Mouse (Mus musculus) heart, postnatal 0 days (tissue): ENCODE data around the gene Abi1. TPM values are rescaled to one million over a fixed set of nuclear protein-coding genes. Genes with fewer than 3 reads are reported as not detected.

Source experiments
- ATAC-seq: fragments of 200-750 bp; cut with Nextera tagmentation; 2 replicates; pipeline ENCODE4 v1.8.0; 2017; ENCODE audit warnings: low read depth, moderate number of reproducible peaks, moderate library complexity; ENCODE audit not compliant: insufficient read depth
- DNase-seq: peaks from one replicate; pipeline ENCODE4 v3.0.0-alpha.2; 2016; ENCODE audit warnings: low spot score
- H3K27ac ChIP-seq: fragments of 300-500 bp; sonication (generic); 2 replicates; pipeline ENCODE4 v1.5.1; 2014; ENCODE audit warnings: low read depth, mild to moderate bottlenecking
- H3K27me3 ChIP-seq: fragments of 300-500 bp; sonication (generic); 2 replicates; pipeline ENCODE4 v1.6.1; 2014; ENCODE audit warnings: low read length, mixed read lengths; ENCODE audit not compliant: control insufficient read depth, insufficient read depth
- H3K36me3 ChIP-seq: fragments of 300-500 bp; sonication (generic); replicated peaks from 2 replicates; pipeline ENCODE4 v1.6.1; 2014; ENCODE audit warnings: low read length, mixed read lengths; ENCODE audit not compliant: control insufficient read depth, insufficient read depth
- H3K4me1 ChIP-seq: fragments of 300-500 bp; sonication (generic); 2 replicates; pipeline ENCODE4 v1.6.1; 2014; ENCODE audit warnings: antibody characterized with exemption; ENCODE audit not compliant: control insufficient read depth, insufficient read depth
- H3K4me2 ChIP-seq: fragments of 300-500 bp; sonication (generic); 2 replicates; pipeline ENCODE4 v1.6.1; 2014; ENCODE audit warnings: low read depth, mild to moderate bottlenecking, low read length, moderate library complexity
- H3K4me3 ChIP-seq: fragments of 300-500 bp; sonication (generic); 2 replicates; pipeline ENCODE4 v1.5.1; 2014; ENCODE audit warnings: low read depth, low read length
- H3K9ac ChIP-seq: fragments of 300-500 bp; sonication (generic); replicated peaks from 2 replicates; pipeline ENCODE4 v1.6.1; 2014; ENCODE audit warnings: low read depth, low read length, mixed read lengths
- H3K9me3 ChIP-seq: fragments of 300-500 bp; sonication (generic); replicated peaks from 2 replicates; pipeline ENCODE4 v1.6.1; 2016; ENCODE audit warnings: low read length; ENCODE audit not compliant: control insufficient read depth
- CTCF ChIP-seq: IDR thresholded peaks from 2 replicates; pipeline ENCODE4 v1.5.1; 2016; ENCODE audit warnings: antibody characterized with exemption, control low read depth, low read depth
- EP300 ChIP-seq: IDR thresholded peaks from 2 replicates; pipeline ENCODE4 v1.6.1; 2016; ENCODE audit warnings: antibody characterized with exemption, low read depth
- WGBS: fragments of 180-500 bp; shearing (Covaris S2); extraction: QIAGEN DNeasy Blood & Tissue Kit; methylation state at CpG from one replicate; pipeline ENCODE4 v1.1.7; 2014; 5-methylcytosine and 5-hydroxymethylcytosine counted together
- polyA plus RNA-seq: library from polyadenylated mRNA; unstranded; fragments of >200 nt; fragmentation: Nextera tagmentation; extraction: Ambion mirVana; gene quantifications from 2 replicates; pipeline ENCODE4 v1.2.1, GENCODE M21; 2015
- total RNA-seq: library from RNA; depleted of rRNA; stranded (reverse); fragments of >200 nt; gene quantifications from 2 replicates; pipeline ENCODE4 v1.2.3, GENCODE M21; 2014; ENCODE audit warnings: low replicate concordance

The Abi1 gene
- total and polyA plus RNA-seq, 2 experiments from 2014 or later = 19.2 to 52.7 TPM

DNA sequence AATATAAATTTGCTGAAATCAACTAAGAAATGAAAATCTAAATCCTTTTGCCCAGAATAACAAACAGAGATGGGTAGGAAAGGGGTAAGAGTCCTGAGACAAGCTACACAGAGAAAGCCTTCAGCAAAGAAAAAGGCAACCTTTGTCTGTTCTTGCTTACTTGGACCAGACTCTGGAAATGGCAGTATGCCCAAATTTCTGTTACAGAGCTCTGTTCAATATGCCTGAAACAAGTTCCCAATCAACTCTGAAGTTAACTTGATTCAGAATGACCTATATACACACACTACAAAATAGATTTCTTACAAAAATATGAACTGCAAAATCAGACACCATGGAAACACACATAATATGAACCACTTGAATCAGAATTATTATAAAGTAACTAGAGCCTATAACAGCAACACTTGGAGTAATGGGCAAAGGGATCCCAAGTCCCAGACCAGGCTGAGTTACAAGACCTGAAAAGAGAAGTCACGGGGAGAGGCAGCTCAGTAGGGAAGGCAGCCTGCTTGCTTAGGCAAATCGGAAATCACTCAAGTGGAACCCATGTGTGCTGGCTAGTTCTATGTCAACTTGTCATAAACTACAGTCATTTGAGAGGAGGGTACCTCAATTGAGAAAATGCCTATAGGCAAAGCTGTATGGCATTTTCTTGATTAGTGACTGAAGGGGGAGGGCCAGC is 53.9 kb downstream of the Abi1 start:
- ATAC-seq (no peak), DNase-seq (no peak)
- Histone ChIP-seq H3K4me1 (peaks cover 6% of the 10 kb centered on the region; the same call in 1 of the 2 replicates), H3K9ac (no peak overlapping the region), H3K4me3 (no peak overlapping the region), H3K27me3 (no peaks in the 10 kb centered on the region), H3K27ac (no peak overlapping the region; the same call in 1 of the 2 replicates), H3K9me3 (no peaks in the 10 kb centered on the region), H3K4me2 (no peak overlapping the region), H3K36me3 (no peaks in the 10 kb centered on the region)
- no peak for TF ChIP-seq EP300
- no peak for TF ChIP-seq CTCF
- WGBS = 87% methylated on average over 2 of the region's 2 CpGs

DNA sequence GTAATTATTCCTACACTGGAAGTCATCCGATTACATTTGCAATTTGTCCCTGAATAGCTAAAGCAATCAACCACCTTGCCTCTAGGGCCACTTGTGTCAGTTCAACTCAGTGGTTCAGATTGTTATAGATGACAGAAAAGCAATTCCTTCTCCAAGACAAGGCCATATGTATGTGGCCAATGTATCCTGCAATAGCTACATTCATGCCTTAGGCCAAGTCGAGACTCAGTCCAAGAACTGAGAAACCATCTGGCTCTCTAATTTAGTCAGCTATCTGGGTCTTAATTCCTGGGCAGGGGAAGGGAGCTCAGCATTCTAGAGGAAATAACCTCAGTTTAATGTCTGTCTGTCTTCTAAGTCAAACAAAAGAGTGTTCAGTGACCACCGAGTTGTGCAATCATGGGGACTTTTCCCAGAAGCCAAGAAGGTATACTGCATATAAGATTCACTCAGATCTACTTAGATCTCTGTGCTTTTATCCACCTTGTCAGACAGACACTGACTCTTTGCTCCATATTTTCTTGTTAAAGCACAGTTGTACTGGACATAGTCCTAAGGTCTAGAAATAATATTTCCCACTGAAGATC is 62.6 kb downstream of the Abi1 start:
- TF ChIP-seq CTCF = no peak
- no peak for TF ChIP-seq EP300
- no peaks in the 10 kb centered on the region for H3K4me1 ChIP-seq
- no peak overlapping the region for H3K27ac ChIP-seq
- ATAC-seq (no peak), DNase-seq (no peak)
- H3K4me3 ChIP-seq = no peak overlapping the region
- no peaks in the 10 kb centered on the region for H3K36me3 ChIP-seq
- no peak overlapping the region for H3K9ac ChIP-seq
- 72% methylated on average over 3 of the region's 3 CpGs for WGBS
- H3K4me2 ChIP-seq = no peak overlapping the region
- H3K9me3 ChIP-seq = no peaks in the 10 kb centered on the region
- H3K27me3 ChIP-seq = no peaks in the 10 kb centered on the region

DNA sequence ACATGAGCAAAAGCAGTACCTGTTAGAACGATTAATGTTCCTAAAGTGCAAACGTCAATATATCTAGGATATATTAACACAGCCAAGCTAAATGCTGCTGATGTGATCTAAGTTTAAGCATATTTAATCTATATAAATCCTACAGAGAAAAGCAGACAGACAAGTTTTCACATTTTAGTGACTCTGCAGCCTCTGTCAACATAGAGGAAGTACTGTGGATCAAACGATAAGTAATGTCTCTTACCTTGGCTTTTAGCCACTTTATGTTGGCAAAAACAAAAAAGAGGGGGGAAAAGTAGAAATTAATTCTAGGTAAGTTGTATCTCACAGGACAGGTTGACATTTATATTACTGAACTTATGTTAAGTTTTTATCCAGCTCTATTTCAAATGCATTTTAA is 77.1 kb downstream of the Abi1 start:
- ATAC-seq (no peak), DNase-seq (no peak)
- Histone ChIP-seq H3K9me3 (no peaks in the 10 kb centered on the region), H3K4me2 (no peak overlapping the region), H3K27ac (no peak overlapping the region), H3K4me3 (no peak overlapping the region), H3K27me3 (no peaks in the 10 kb centered on the region), H3K4me1 (no peaks in the 10 kb centered on the region), H3K9ac (no peak overlapping the region), H3K36me3 (peaks cover 10% of the 10 kb centered on the region)
- no peak for TF ChIP-seq EP300
- TF ChIP-seq CTCF = no peak
- WGBS = 79% methylated on average over 3 of the region's 3 CpGs

DNA sequence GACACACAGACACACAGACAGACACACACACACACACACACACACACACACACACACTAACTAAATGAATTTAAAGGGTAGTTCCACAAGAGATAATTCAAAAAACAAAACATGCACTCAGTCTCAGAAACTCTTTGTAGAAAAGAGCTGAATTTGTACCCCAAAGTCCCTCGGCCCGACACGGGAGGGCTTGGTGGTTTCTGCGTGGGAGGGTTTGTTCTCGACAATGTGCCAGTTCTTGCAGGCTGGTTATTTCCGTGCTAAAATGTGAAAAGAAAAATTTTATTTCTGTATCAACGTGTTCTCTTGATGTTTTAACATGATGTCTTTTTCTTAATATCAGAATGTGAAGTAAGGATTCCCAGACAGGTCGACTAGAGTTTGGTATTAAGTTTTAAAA is 77.8 kb downstream of the Abi1 start:
- ATAC-seq (no peak), DNase-seq (no peak)
- H3K9me3 ChIP-seq = no peaks in the 10 kb centered on the region
- no peaks in the 10 kb centered on the region for H3K4me1 ChIP-seq
- WGBS = 92% methylated on average over 8 of the region's 8 CpGs
- no peak overlapping the region for H3K9ac ChIP-seq
- no peak overlapping the region for H3K4me3 ChIP-seq
- no peak for TF ChIP-seq CTCF
- no peak for TF ChIP-seq EP300
- H3K27me3 ChIP-seq = no peaks in the 10 kb centered on the region
- H3K27ac ChIP-seq = no peak overlapping the region
- peaks cover 10% of the 10 kb centered on the region for H3K36me3 ChIP-seq
- no peak overlapping the region for H3K4me2 ChIP-seq

DNA sequence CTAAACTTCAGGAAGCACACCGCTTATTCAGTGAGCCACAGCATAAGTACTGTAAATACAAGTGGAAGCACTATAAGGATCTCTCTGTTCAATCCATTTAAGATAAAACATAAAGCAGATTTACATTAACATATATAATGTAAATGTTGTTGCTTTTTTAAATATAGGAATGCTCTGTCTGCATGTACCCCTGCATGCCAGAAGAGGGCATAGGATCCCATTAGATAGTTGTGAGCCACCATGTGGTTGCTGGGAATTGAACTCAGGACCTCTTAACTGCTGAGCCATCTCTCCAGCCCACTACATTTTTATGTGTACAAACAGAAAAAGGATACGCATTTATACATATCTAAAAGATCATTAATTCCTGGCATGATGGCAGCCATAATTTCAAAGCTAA is 78.4 kb downstream of the Abi1 start:
- ATAC-seq (no peak), DNase-seq (no peak)
- H3K27me3 ChIP-seq = no peaks in the 10 kb centered on the region
- no peak overlapping the region for H3K4me3 ChIP-seq
- no peaks in the 10 kb centered on the region for H3K4me1 ChIP-seq
- no peak overlapping the region for H3K9ac ChIP-seq
- H3K9me3 ChIP-seq = no peaks in the 10 kb centered on the region
- H3K36me3 ChIP-seq = peaks cover 13% of the 10 kb centered on the region
- H3K4me2 ChIP-seq = no peak overlapping the region
- no peak for TF ChIP-seq EP300
- no peak overlapping the region for H3K27ac ChIP-seq
- 93% methylated on average over 2 of the region's 2 CpGs for WGBS

DNA sequence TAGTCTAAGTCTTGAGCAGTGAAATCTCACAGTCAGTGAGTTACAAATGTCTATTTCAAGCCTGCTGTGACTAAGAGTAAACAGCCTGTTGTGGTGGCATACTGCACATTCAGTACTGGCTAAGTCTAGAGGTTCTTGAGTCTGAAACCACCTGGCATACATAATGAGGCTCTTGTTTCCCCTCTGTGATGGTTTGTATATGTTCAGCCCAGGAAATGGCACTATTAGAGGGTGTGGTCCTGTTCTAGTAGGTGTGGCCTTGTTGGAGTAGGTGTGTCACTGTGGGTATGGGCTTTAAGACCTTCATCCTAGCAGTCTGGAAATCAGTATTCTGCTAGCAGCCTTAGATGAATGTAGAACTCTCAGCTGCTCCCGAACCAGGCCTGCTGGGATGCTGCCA is 82.6 kb downstream of the Abi1 start:
- ATAC-seq (no peak), DNase-seq (no peak)
- Histone ChIP-seq H3K9me3 (no peaks in the 10 kb centered on the region), H3K27me3 (no peaks in the 10 kb centered on the region), H3K27ac (no peak overlapping the region), H3K4me1 (no peaks in the 10 kb centered on the region), H3K36me3 (peaks cover 19% of the 10 kb centered on the region), H3K9ac (no peak overlapping the region), H3K4me3 (no peak overlapping the region), H3K4me2 (no peak overlapping the region)
- 79% methylated on average over 1 of the region's 1 CpGs for WGBS
- TF ChIP-seq CTCF = no peak
- TF ChIP-seq EP300 = no peak
